Mouse (Mus musculus) myocyte (in vitro differentiated cells): ENCODE measurements around the gene Glis1.

Experiments
- MAX ChIP-seq: IDR thresholded peaks from one replicate; pipeline ENCODE4 v1.6.1; 2011; ENCODE audit warnings: low read depth, mild to moderate bottlenecking, control low read depth
- POLR2A ChIP-seq: IDR thresholded peaks from one replicate; pipeline ENCODE4 v1.6.1; 2011; ENCODE audit warnings: low read depth, mild to moderate bottlenecking, control low read depth, moderate library complexity; ENCODE audit not compliant: insufficient read length
- TCF12 ChIP-seq: IDR thresholded peaks from one replicate; pipeline ENCODE4 v1.6.1; 2011; ENCODE audit warnings: mild to moderate bottlenecking, control low read depth; ENCODE audit not compliant: poor library complexity, insufficient read depth, severe bottlenecking
- USF1 ChIP-seq: IDR thresholded peaks from one replicate; pipeline ENCODE4 v1.6.1; 2011; ENCODE audit warnings: low read depth, mild to moderate bottlenecking, control low read depth, moderate library complexity

- TF ChIP-seq MAX = no peak
- no peak for TF ChIP-seq TCF12
- no peak for TF ChIP-seq POLR2A
- TF ChIP-seq USF1 = no peak
Measured at GRCm38 (mm10) chr4:107624951-107625350, 190.6 kb downstream of the Glis1 start.
